Mouse (Mus musculus): ENCODE results near the gene Man2a2.

DNA sequence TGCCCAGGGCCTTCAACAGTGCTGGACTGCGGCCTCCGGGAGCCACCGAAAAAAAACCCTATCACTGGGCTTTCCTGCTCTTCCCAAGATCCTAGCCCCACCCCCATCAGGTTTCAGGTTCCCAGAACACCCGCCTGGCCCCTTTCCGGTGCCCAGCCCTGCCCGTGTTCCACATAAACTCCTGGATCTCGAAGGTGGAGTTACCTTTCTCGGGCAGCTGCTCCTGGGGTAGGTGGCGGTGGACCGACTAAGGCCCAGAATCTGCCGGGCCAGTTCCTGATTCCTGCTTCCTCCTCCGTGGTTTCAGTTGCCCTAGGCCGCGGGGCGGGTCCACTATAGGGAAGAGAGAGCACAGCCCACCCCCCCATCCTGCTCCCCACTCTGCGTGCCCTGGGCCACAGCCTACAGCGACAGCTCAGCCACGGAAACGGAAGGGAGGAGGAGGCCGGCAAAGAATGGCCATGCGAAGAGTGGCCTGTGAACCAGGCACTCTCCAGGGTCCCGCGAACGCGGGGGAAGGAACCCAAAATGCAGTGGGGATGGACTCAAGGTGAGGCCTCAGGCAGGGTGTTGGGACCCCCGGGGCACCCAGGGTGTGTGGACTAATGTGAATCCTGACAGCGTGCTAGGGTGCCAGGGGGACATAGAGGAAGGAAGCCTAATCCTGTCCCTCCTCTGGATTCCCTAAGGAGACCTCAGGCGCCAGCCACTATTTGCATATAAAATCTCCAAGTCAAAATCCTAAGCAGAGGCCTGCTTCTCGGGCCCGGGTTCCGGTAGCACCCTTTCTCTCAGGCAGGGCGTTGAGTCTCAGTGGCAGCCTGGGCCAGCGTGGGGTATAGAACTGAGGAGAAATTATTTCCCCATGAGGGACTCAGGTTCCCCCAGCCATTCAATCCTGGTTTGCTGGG is 16.7 kb upstream of the Man2a2 start, which contains the start of gene Fes:
- no peak for TF ChIP-seq POLR2A (IDR thresholded peaks at IDR 0.05; ENCODE audit: extremely low read depth, insufficient read depth, low read length)
- no peak for TF ChIP-seq CTCF (IDR thresholded peaks at IDR 0.05; ENCODE audit: extremely low read depth, insufficient read depth, low read length)

Data from cortical plate, adult 2 months (tissue).